Comparison of ENCODE assay signal across 10 mouse cellular contexts in the genomic region with DNA sequence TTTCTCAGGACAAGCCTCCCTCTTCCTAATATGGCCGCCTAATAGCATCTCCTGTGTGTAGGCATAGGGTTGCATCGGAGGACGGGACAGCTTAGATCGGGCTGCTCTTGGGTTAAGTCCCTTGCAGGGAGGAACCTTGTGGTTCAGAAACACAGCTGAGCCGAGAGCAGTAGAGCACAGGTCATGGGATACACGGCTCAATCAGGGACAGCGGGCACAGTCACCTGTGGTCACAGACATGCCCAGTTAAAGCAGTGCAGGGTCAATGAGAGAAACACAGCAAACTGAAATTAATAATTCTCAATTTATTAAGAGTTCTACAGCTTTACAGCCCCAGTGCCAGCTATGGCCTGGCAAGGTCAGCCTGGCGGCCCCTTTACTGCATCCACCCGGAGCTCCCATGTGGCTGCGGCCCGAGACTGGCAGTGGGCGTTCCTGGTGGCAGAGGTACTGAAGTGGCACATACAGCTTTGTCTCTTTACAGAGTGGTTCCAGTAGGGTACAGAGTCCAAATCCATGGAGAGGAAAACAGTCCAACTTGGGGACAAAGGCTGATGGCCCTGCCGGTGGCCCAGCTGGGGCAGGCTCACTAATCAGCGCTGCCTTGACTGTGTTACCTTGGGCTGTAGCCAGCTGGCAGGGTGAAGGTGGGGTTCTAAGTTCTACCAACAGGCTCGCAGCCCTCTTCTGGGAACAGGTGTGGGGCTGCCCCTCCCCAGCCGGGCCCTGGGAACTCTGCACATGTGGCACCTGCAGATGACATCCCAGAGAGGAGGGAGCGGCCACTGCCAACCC. TPM values are rescaled to one million over a fixed set of nuclear protein-coding genes. Genes with fewer than 3 reads are reported as not detected.
DNase-seq lines count a peak whose midpoint lies in the region; ATAC-seq and TF ChIP-seq lines count a peak whose summit lies in the region.
"Had no signal": no experiment of that assay in that cellular context is flagged by ENCODE, and none has a peak within 500 bp of the region (broad histone marks: within the 10 kb centered on the region; RNA-seq: fewer than 3 reads in every experiment).

No protein-coding gene starts in this region.

- no peaks in the 10 kb centered on the region for H3K27me3 ChIP-seq in kidney, embryonic 16.5 days (ENCODE audit: insufficient read depth, low read length)
- H3K27me3 ChIP-seq in thymus, adult 2 months (ENCODE audit: control insufficient read depth, insufficient read depth, low read length) = no peaks in the 10 kb centered on the region
- H3K27me3 ChIP-seq: Patski had no signal

- peaks cover 55% of the 10 kb centered on the region for H3K36me3 ChIP-seq in kidney, embryonic 16.5 days (ENCODE audit: insufficient read depth, low read length)
- peaks cover 30% of the 10 kb centered on the region for H3K36me3 ChIP-seq in thymus, adult 2 months (ENCODE audit: control insufficient read depth, insufficient read depth, low read length)

- H3K27ac ChIP-seq in kidney, embryonic 16.5 days (ENCODE audit: low read length) = peak overlapping the region; percentile 44; the same call in 1 of the 2 replicates
- no peak overlapping the region for H3K27ac ChIP-seq in thymus, adult 2 months (ENCODE audit: control insufficient read depth, insufficient read depth, low read length)

- H3K9me3 ChIP-seq in kidney, embryonic 16.5 days (ENCODE audit: low read length) = no peaks in the 10 kb centered on the region

- no peak for TF ChIP-seq CTCF in thymus, adult 2 months (IDR thresholded peaks at IDR 0.05; ENCODE audit: borderline replicate concordance, control insufficient read depth, extremely low read depth, insufficient read depth, low read length, poor library complexity)

- H3K4me2 ChIP-seq in kidney, embryonic 16.5 days (replicated peaks; ENCODE audit: low read depth, low read length) = no peak overlapping the region

- TF ChIP-seq POLR2A in thymus, adult 2 months (IDR thresholded peaks at IDR 0.05; ENCODE audit: control insufficient read depth, extremely low read depth, insufficient read depth, low read length, poor library complexity) = no peak

- H3K9ac ChIP-seq in kidney, embryonic 16.5 days (replicated peaks; ENCODE audit: low read length) = no peak overlapping the region

- 86% methylated on average over 17 of the region's 17 CpGs for WGBS in kidney, embryonic 16.5 days
- WGBS in thymus, adult 2 months = 82% methylated on average over 17 of the region's 17 CpGs

- peak; percentile 64 to 73 for DNase-seq in layer of hippocampus, postnatal 10 days (ENCODE audit: low spot score in 2 of 2)
- DNase-seq in layer of hippocampus, adult 9-10 months (ENCODE audit: low spot score) = no peak
- DNase-seq in adrenal gland, postnatal 25 days = peak; percentile 72
- DNase-seq in thymus, adult 2 months = peak; percentile 34
- DNase-seq in gastrocnemius, adult 8-10 months (ENCODE audit: low spot score in 2 of 2) = no peak
- DNase-seq in Muller cell, postnatal 12 days (ENCODE audit: inconsistent ontology term) = no peak
- DNase-seq: lung, adult 18-20 months had no signal

- 0 out of 2 replicates have a peak, but pooled peaks have one; percentile 17 for ATAC-seq in kidney, embryonic 16.5 days (ENCODE audit: low FRiP score, low TSS enrichment)
- ATAC-seq: Patski had no signal

- peaks cover 12% of the 10 kb centered on the region for H3K4me1 ChIP-seq in kidney, embryonic 16.5 days (ENCODE audit: insufficient read depth, low read length)
- H3K4me1 ChIP-seq in thymus, adult 2 months (replicated peaks; ENCODE audit: control insufficient read depth, insufficient read depth, low read length) = peaks cover 9% of the 10 kb centered on the region

- no peak overlapping the region for H3K4me3 ChIP-seq in kidney, embryonic 16.5 days (ENCODE audit: low read length)
- no peak overlapping the region for H3K4me3 ChIP-seq in thymus, adult 2 months (ENCODE audit: control insufficient read depth, insufficient read depth, low read length)
- H3K4me3 ChIP-seq: myocyte had no signal

RNA-seq across cellular contexts. Expression of a gene that starts 27.5 kb away (rescaled TPM):
- total RNA-seq in layer of hippocampus, postnatal 10 days (2021) = 10 to 100 TPM; 38.4 to 41.6 TPM
- total RNA-seq in adrenal gland, postnatal 25 days (2021) = 75.2 and 101 TPM in 2 replicates
- 40.8 and 41.8 TPM in 2 replicates for polyA plus RNA-seq in kidney, embryonic 16.5 days (2015; fragmentation: Nextera tagmentation; extraction: Ambion mirVana)
- polyA plus RNA-seq in thymus, adult 2 months (2012; rRNA removed) = 111 and 119 TPM in 2 replicates
- 1 to 10 TPM; 4.6 to 6.2 (median 5.1) TPM for total RNA-seq in gastrocnemius, adult 8-10 months (2022)

RNA-seq across cellular contexts. Expression of a gene that starts 31.1 kb away (rescaled TPM):
- 10 to 100 TPM; 63.7 to 70.1 TPM for total RNA-seq in layer of hippocampus, postnatal 10 days (2021)
- 17.9 and 18.3 TPM in 2 replicates for total RNA-seq in adrenal gland, postnatal 25 days (2021)
- polyA plus RNA-seq in kidney, embryonic 16.5 days (2015; fragmentation: Nextera tagmentation; extraction: Ambion mirVana) = 23.1 and 25.6 TPM in 2 replicates
- 12.5 and 13.8 TPM in 2 replicates for polyA plus RNA-seq in thymus, adult 2 months (2012; rRNA removed)
- total RNA-seq in gastrocnemius, adult 8-10 months (2022) = 10 to 100 TPM in 2 of 4 experiments, 1 to 10 TPM in 2; 8.7 to 15.9 (median 11.4) TPM

Comparison
In these comparisons a context has a peak if more than half of its experiments do, and no peak if none do; other contexts are left out.
1. DNase-seq: peak in layer of hippocampus, postnatal 10 days (2 of 2), adrenal gland, postnatal 25 days (single experiment) and thymus, adult 2 months (single experiment); none in layer of hippocampus, adult 9-10 months (single experiment), gastrocnemius, adult 8-10 months (0 of 2) and Muller cell, postnatal 12 days (single experiment).
2. RNA of a gene that starts 27.5 kb away (total RNA-seq): 75.2 to 101 TPM in adrenal gland, postnatal 25 days and 38.4 to 41.6 TPM in layer of hippocampus, postnatal 10 days; 4.6 to 6.2 TPM in gastrocnemius, adult 8-10 months; every median in the first group is over 4 times any median in the second.